Mouse (Mus musculus) MEL (cell line): Measurements from ENCODE around the gene Elovl7. TPM values are rescaled to one million over a fixed set of nuclear protein-coding genes. Genes with fewer than 3 reads are reported as not detected.
A peak's percentile ranks its signal among the peaks of the same experiment; 100 is the strongest.

Source experiments
- DNase-seq: peaks from one replicate; pipeline ENCODE4 v3.0.0; 2011; ENCODE audit warnings: low read depth, low spot score
- H3K27ac ChIP-seq: 2 replicates; pipeline ENCODE4 v1.5.1; 2012; ENCODE audit warnings: low read depth, mild to moderate bottlenecking, control low read depth, low read length, moderate library complexity; ENCODE audit not compliant: control insufficient read depth
- H3K27me3 ChIP-seq, 2 experiments: fragments of 150-350 bp in 1 of 2; sonication (generic) in 1 of 2; 2 replicates each; pipeline ENCODE4 v1.6.1; 2012; ENCODE audit warnings: low read length in 2 of 2, mild to moderate bottlenecking in 2 of 2, improper control_type of control experiment in 1 of 2, moderate library complexity in 1 of 2; ENCODE audit not compliant: insufficient read depth in 2 of 2, control insufficient read depth in 1 of 2
- H3K36me3 ChIP-seq, 2 experiments: 2 replicates each; pipeline ENCODE4 v1.6.1; 2012 to 2014; ENCODE audit warnings: low read length in 2 of 2, improper control_type of control experiment in 1 of 2, inconsistent platforms in 1 of 2, mild to moderate bottlenecking in 1 of 2; ENCODE audit not compliant: insufficient read depth in 2 of 2, control insufficient read depth in 1 of 2
- H3K4me1 ChIP-seq, 2 experiments: fragments of 150-350 bp in 1 of 2; sonication (generic) in 1 of 2; 2 replicates each; pipeline ENCODE4 v1.6.1; 2012; ENCODE audit warnings: low read length in 2 of 2, improper control_type of control experiment in 1 of 2, mild to moderate bottlenecking in 1 of 2; ENCODE audit not compliant: insufficient read depth in 2 of 2, control insufficient read depth in 1 of 2
- H3K4me3 ChIP-seq, 2 experiments: fragments of 150-350 bp in 1 of 2; sonication (generic) in 1 of 2; 2 replicates each; pipeline ENCODE4 v1.5.1; 2012; ENCODE audit warnings: low read depth in 2 of 2, low read length in 2 of 2, mild to moderate bottlenecking in 2 of 2, moderate library complexity in 2 of 2, control low read depth in 1 of 2, improper control_type of control experiment in 1 of 2; ENCODE audit not compliant: control insufficient read depth in 1 of 2, insufficient read depth in 1 of 2
- H3K79me2 ChIP-seq: 2 replicates; pipeline ENCODE4 v1.6.1; 2012; ENCODE audit warnings: mild to moderate bottlenecking, low read length, moderate library complexity; ENCODE audit not compliant: control insufficient read depth, poor library complexity, insufficient read depth
- H3K9ac ChIP-seq: 2 replicates; pipeline ENCODE4 v1.6.1; 2012; ENCODE audit warnings: low read depth, mild to moderate bottlenecking, control low read depth, low read length, moderate library complexity; ENCODE audit not compliant: control insufficient read depth, poor library complexity, severe bottlenecking
- H3K9me3 ChIP-seq: fragments of 150-350 bp; sonication (generic); replicated peaks from 2 replicates; pipeline ENCODE4 v1.6.1; 2012; ENCODE audit warnings: mild to moderate bottlenecking, low read length, improper control_type of control experiment, moderate library complexity; ENCODE audit not compliant: insufficient read depth
- BHLHE40 ChIP-seq: IDR thresholded peaks from 2 replicates; pipeline ENCODE4 v1.6.1; 2012; ENCODE audit warnings: low read depth, mild to moderate bottlenecking, inconsistent platforms, low read length, improper control_type of control experiment, borderline replicate concordance
- CHD2 ChIP-seq: IDR thresholded peaks from 2 replicates; pipeline ENCODE4 v1.6.1; 2011; ENCODE audit warnings: low read length, improper control_type of control experiment
- EP300 ChIP-seq, 2 experiments: IDR thresholded peaks; 2 replicates each; pipeline ENCODE4 v1.6.1; 2011; ENCODE audit warnings: improper control_type of control experiment in 2 of 2, low read length in 2 of 2, low read depth in 1 of 2, mild to moderate bottlenecking in 1 of 2
- GABPA ChIP-seq: IDR thresholded peaks from 2 replicates; pipeline ENCODE4 v1.6.1; 2012; ENCODE audit warnings: low read depth, mild to moderate bottlenecking, inconsistent platforms, low read length, improper control_type of control experiment, moderate library complexity
- GATA1 ChIP-seq: IDR thresholded peaks from 2 replicates; pipeline ENCODE4 v1.6.1; 2011; ENCODE audit warnings: low read depth, low read length, improper control_type of control experiment
- HCFC1 ChIP-seq: IDR thresholded peaks from 2 replicates; pipeline ENCODE4 v1.6.1; 2012; ENCODE audit warnings: low read depth, mild to moderate bottlenecking, inconsistent platforms, low read length, improper control_type of control experiment, moderate library complexity
- JUND ChIP-seq: IDR thresholded peaks from 2 replicates; pipeline ENCODE4 v1.6.1; 2011; ENCODE audit warnings: low read depth, mild to moderate bottlenecking, improper control_type of control experiment, low read length
- KAT2A ChIP-seq: conservative IDR thresholded peaks from 2 replicates; pipeline ENCODE4 v1.6.1; 2012; ENCODE audit warnings: low read depth, low read length, improper control_type of control experiment, inconsistent platforms
- MAX ChIP-seq: IDR thresholded peaks from 2 replicates; pipeline ENCODE4 v1.6.1; 2011; ENCODE audit warnings: low read length, improper control_type of control experiment
- MXI1 ChIP-seq: IDR thresholded peaks from 2 replicates; pipeline ENCODE4 v1.6.1; 2011; ENCODE audit warnings: mild to moderate bottlenecking, low read depth, low read length, improper control_type of control experiment
- MYC ChIP-seq: IDR thresholded peaks from 2 replicates; pipeline ENCODE4 v1.6.1; 2011; ENCODE audit warnings: low read depth, mild to moderate bottlenecking, low read length, improper control_type of control experiment, moderate library complexity
- NRF1 ChIP-seq: IDR thresholded peaks from 2 replicates; pipeline ENCODE4 v1.6.1; 2014; ENCODE audit warnings: low read depth, mild to moderate bottlenecking, inconsistent platforms, low read length, improper control_type of control experiment, moderate library complexity; ENCODE audit not compliant: poor library complexity, insufficient read depth, severe bottlenecking
- POLR2A ChIP-seq, 2 experiments: IDR thresholded peaks; 2 replicates each; pipeline ENCODE4 v1.6.1; 2011 to 2012; ENCODE audit warnings: low read length in 2 of 2, mild to moderate bottlenecking in 2 of 2, control low read depth in 1 of 2, improper control_type of control experiment in 1 of 2, low read depth in 1 of 2, moderate library complexity in 1 of 2; ENCODE audit not compliant: control insufficient read depth in 1 of 2, insufficient read depth in 1 of 2, poor library complexity in 1 of 2
- SIN3A ChIP-seq: IDR thresholded peaks from 2 replicates; pipeline ENCODE4 v1.6.1; 2012; ENCODE audit warnings: low read length, improper control_type of control experiment, inconsistent platforms
- SMC3 ChIP-seq: IDR thresholded peaks from 2 replicates; pipeline ENCODE4 v1.6.1; 2011; ENCODE audit warnings: low read depth, low read length, improper control_type of control experiment
- TCF12 ChIP-seq: IDR thresholded peaks from 2 replicates; pipeline ENCODE4 v1.6.1; 2014; ENCODE audit warnings: low read depth, mild to moderate bottlenecking, inconsistent platforms, low read length, improper control_type of control experiment, moderate library complexity
- UBTF ChIP-seq: IDR thresholded peaks from 2 replicates; pipeline ENCODE4 v1.6.1; 2012; ENCODE audit warnings: low read depth, mild to moderate bottlenecking, inconsistent platforms, low read length, improper control_type of control experiment, moderate library complexity, borderline replicate concordance; ENCODE audit not compliant: insufficient read depth
- USF1 ChIP-seq: IDR thresholded peaks from 2 replicates; pipeline ENCODE4 v1.6.1; 2014; ENCODE audit warnings: low read depth, mild to moderate bottlenecking, inconsistent platforms, low read length, improper control_type of control experiment, moderate library complexity
- ZKSCAN1 ChIP-seq: IDR thresholded peaks from 2 replicates; pipeline ENCODE4 v1.6.1; 2012; ENCODE audit warnings: low read depth, mild to moderate bottlenecking, inconsistent platforms, low read length, improper control_type of control experiment, moderate library complexity
- ZMIZ1 ChIP-seq: IDR thresholded peaks from 2 replicates; pipeline ENCODE4 v1.6.1; 2012; ENCODE audit warnings: low read depth, mild to moderate bottlenecking, inconsistent platforms, low read length, improper control_type of control experiment, moderate library complexity
- ZNF384 ChIP-seq: IDR thresholded peaks from 2 replicates; pipeline ENCODE4 v1.6.1; 2012; ENCODE audit warnings: low read depth, mild to moderate bottlenecking, inconsistent platforms, low read length, improper control_type of control experiment
- polyA plus RNA-seq, 2 experiments: library from polyadenylated mRNA; stranded (reverse) in 1 of 2; unstranded in 1 of 2; fragments of >175 nt in 1 of 2; fragments of >200 nt in 1 of 2; gene quantifications; 2 replicates each; pipeline versions ENCODE4 v1.2.1 to v1.2.4; 2012; ENCODE audit warnings: low replicate concordance in 2 of 2, low read depth in 1 of 2; ENCODE audit not compliant: insufficient read length in 2 of 2, insufficient read depth in 1 of 2, missing spikeins in 1 of 2
- total RNA-seq: library from RNA; depleted of rRNA; stranded (reverse); fragments of 300-350 nt; gene quantifications from 2 replicates; pipeline ENCODE4 v1.2.3, GENCODE M21; 2012

Gene Elovl7
- total and polyA plus RNA-seq, 3 experiments: not detected

- TF ChIP-seq JUND (0 out of 2 replicates have a peak, but pooled peaks have one; percentile 59), ZNF384 (no peak), CHD2 (no peak)
- TF ChIP-seq, all 39 proteins: peak for 7
These were observed 57.4 kb downstream of the Elovl7 start (continued) for GRCm38 (mm10) chr13:108271458-108272148.

GRCm38 (mm10) chr13:108272332-108272731 is 58.1 kb downstream of the Elovl7 start:
- H3K27me3 ChIP-seq: peaks cover 2 to 7% of the 10 kb centered on the region in 2 experiments
- H3K79me2 ChIP-seq: no peaks in the 10 kb centered on the region
- H3K4me3 ChIP-seq: no peak overlapping the region
- H3K27ac ChIP-seq: no peak overlapping the region
- peaks cover 0 to 3% of the 10 kb centered on the region in 2 experiments; a peak in 2 of 4 replicates for H3K36me3 ChIP-seq
- H3K4me1 ChIP-seq: peaks cover 3 to 5% of the 10 kb centered on the region in 2 experiments; a peak in 2 of 4 replicates
- TF ChIP-seq SIN3A (no peak), GATA1 (no peak), ZKSCAN1 (no peak), BHLHE40 (no peak), KAT2A (no peak), NRF1 (no peak), POLR2A (IDR thresholded peaks at IDR 0.05; ENCODE audit: control insufficient read depth in 1 of 2, insufficient read depth in 1 of 2, low read depth in 1 of 2, low read length in 2 of 2, poor library complexity in 1 of 2) (no peak), CHD2 (no peak), GABPA (no peak), MAX (no peak), JUND (no peak), ZMIZ1 (no peak), MXI1 (no peak), MYC (no peak), SMC3 (no peak), UBTF (no peak), HCFC1 (no peak), TCF12 (no peak), EP300 (IDR thresholded peaks at IDR 0.05; ENCODE audit: low read depth in 1 of 2, low read length in 2 of 2) (no peak), USF1 (no peak)
- H3K9me3 ChIP-seq: no peaks in the 10 kb centered on the region
- no peak for DNase-seq
- no peak overlapping the region for H3K9ac ChIP-seq
